Mouse (Mus musculus) frontal cortex, postnatal 36 days (tissue): ENCODE data around the gene Fastkd5.
"Not testable (repeated sequence)": the region's sequence is repeated elsewhere in the genome, so short reads cannot be mapped to it uniquely, and the experiment has no call there.

Experiments
- DNase-seq, 2 experiments: peaks; one replicate each; pipeline ENCODE4 v3.0.0; 2022; ENCODE audit warnings: low spot score in 2 of 2

Fastkd5 gene

GRCm38 (mm10) chr2:130577021-130577420 lies 52.8 kb downstream of the Fastkd5 start:
- DNase-seq = no peak

- DNase-seq = not testable (repeated sequence)
These were observed 53.3 kb downstream of the Fastkd5 start for GRCm38 (mm10) chr2:130576564-130576963.

- DNase-seq = no peak
These were observed 54.0 kb downstream of the Fastkd5 start, which contains the start of gene Oxt for GRCm38 (mm10) chr2:130575873-130576272. Gene Oxt (plus strand): TSS chr2:130576173.

GRCm38 (mm10) chr2:130574960-130575359 lies 54.9 kb downstream of the Fastkd5 start:
- no peak for DNase-seq

- no peak for DNase-seq
These were observed 59.9 kb downstream of the Fastkd5 start for GRCm38 (mm10) chr2:130569926-130570325.

GRCm38 (mm10) chr2:130568921-130569320 lies 60.9 kb downstream of the Fastkd5 start:
- no peak for DNase-seq

GRCm38 (mm10) chr2:130564983-130565382 lies 64.8 kb downstream of the Fastkd5 start:
- DNase-seq = no peak

GRCm38 (mm10) chr2:130564063-130564462 lies 65.8 kb downstream of the Fastkd5 start:
- no peak for DNase-seq
